Mouse (Mus musculus) embryonic facial prominence, embryonic 10.5 days (tissue): ENCODE data around the gene Glod4. TPM values are rescaled to one million over a fixed set of nuclear protein-coding genes. Genes with fewer than 3 reads are reported as not detected.

ENCODE experiments used
- DNase-seq: peaks from one replicate; pipeline ENCODE4 v3.0.0-alpha.2; 2017; ENCODE audit warnings: low spot score
- H3K27ac ChIP-seq: fragments of 300-500 bp; sonication (generic); replicated peaks from 2 replicates; pipeline ENCODE4 v1.5.1; 2016; ENCODE audit warnings: mild to moderate bottlenecking
- H3K27me3 ChIP-seq: fragments of 300-500 bp; sonication (generic); replicated peaks from 2 replicates; pipeline ENCODE4 v1.6.1; 2016; ENCODE audit warnings: low read depth, mild to moderate bottlenecking; ENCODE audit not compliant: poor library complexity, severe bottlenecking
- H3K36me3 ChIP-seq: fragments of 300-500 bp; sonication (generic); replicated peaks from 2 replicates; pipeline ENCODE4 v1.6.1; 2016; ENCODE audit warnings: mild to moderate bottlenecking, moderate library complexity
- H3K4me1 ChIP-seq: fragments of 300-500 bp; sonication (generic); 2 replicates; pipeline ENCODE4 v1.6.1; 2016
- H3K4me3 ChIP-seq: fragments of 300-500 bp; sonication (generic); 2 replicates; pipeline ENCODE4 v1.5.1; 2016; ENCODE audit warnings: mild to moderate bottlenecking, moderate library complexity
- H3K9me3 ChIP-seq: fragments of 300-500 bp; sonication (generic); 2 replicates; pipeline ENCODE4 v1.6.1; 2016; ENCODE audit warnings: mild to moderate bottlenecking
- WGBS: fragments of 180-500 bp; shearing (Covaris S2); methylation state at CpG from one replicate; pipeline ENCODE4 v1.1.7; 2016; 5-methylcytosine and 5-hydroxymethylcytosine counted together
- polyA plus RNA-seq: library from polyadenylated mRNA; unstranded; fragments of >200 nt; fragmentation: Nextera tagmentation; extraction: Ambion mirVana; gene quantifications from 2 replicates; pipeline ENCODE4 v1.2.1, GENCODE M21; 2016

Glod4 gene
- polyA plus RNA-seq, 1 experiment from 2014 or later, result 142 TPM

GRCm38 (mm10) chr11:76278960-76279852 is 35.7 kb upstream of the Glod4 start:
- Histone ChIP-seq H3K27me3 (no peaks in the 10 kb centered on the region), H3K36me3 (peaks cover 27% of the 10 kb centered on the region), H3K9me3 (no peaks in the 10 kb centered on the region; the same call in 1 of the 2 replicates), H3K4me3 (no peak overlapping the region), H3K4me1 (peaks cover 30% of the 10 kb centered on the region), H3K27ac (peak overlapping the region; percentile 67)
- no peak for DNase-seq
- WGBS, result 63% methylated on average over 14 of the region's 14 CpGs

GRCm38 (mm10) chr11:76272440-76272839 is 28.9 kb upstream of the Glod4 start:
- Histone ChIP-seq H3K4me3 (no peak overlapping the region), H3K27me3 (no peaks in the 10 kb centered on the region), H3K4me1 (peaks cover 17% of the 10 kb centered on the region), H3K27ac (no peak overlapping the region), H3K36me3 (peaks cover 59% of the 10 kb centered on the region), H3K9me3 (no peaks in the 10 kb centered on the region)
- DNase-seq, result no peak
- 88% methylated on average over 4 of the region's 4 CpGs for WGBS

GRCm38 (mm10) chr11:76268521-76269065 is 25.1 kb upstream of the Glod4 start:
- peaks cover 46% of the 10 kb centered on the region for H3K36me3 ChIP-seq
- no peak for DNase-seq
- no peak overlapping the region for H3K4me3 ChIP-seq
- 61% methylated on average over 6 of the region's 6 CpGs for WGBS
- H3K27ac ChIP-seq, result peak overlapping the region; percentile 79
- peaks cover 45% of the 10 kb centered on the region for H3K4me1 ChIP-seq
- H3K9me3 ChIP-seq, result no peaks in the 10 kb centered on the region
- no peaks in the 10 kb centered on the region; the same call in 1 of the 2 replicates for H3K27me3 ChIP-seq

- 34% methylated on average over 5 of the region's 5 CpGs for WGBS
- no peaks in the 10 kb centered on the region for H3K9me3 ChIP-seq
- peak overlapping the region; percentile 79 for H3K27ac ChIP-seq
- H3K4me3 ChIP-seq, result no peak overlapping the region
- H3K4me1 ChIP-seq, result peaks cover 50% of the 10 kb centered on the region
- H3K36me3 ChIP-seq, result peaks cover 41% of the 10 kb centered on the region
- DNase-seq, result no peak
- peaks cover 3% of the 10 kb centered on the region for H3K27me3 ChIP-seq
Observed at GRCm38 (mm10) chr11:76268001-76268459, 24.5 kb upstream of the Glod4 start.

- WGBS, result 46% methylated on average over 7 of the region's 7 CpGs
- no peak overlapping the region for H3K4me3 ChIP-seq
- no peaks in the 10 kb centered on the region for H3K9me3 ChIP-seq
- no peak for DNase-seq
- peaks cover 3% of the 10 kb centered on the region for H3K27me3 ChIP-seq
- H3K36me3 ChIP-seq, result peaks cover 36% of the 10 kb centered on the region
- H3K27ac ChIP-seq, result peak overlapping the region; percentile 79
- H3K4me1 ChIP-seq, result peaks cover 55% of the 10 kb centered on the region
Observed at GRCm38 (mm10) chr11:76267550-76267949, 24.0 kb upstream of the Glod4 start.

GRCm38 (mm10) chr11:76262611-76263351 is 19.3 kb upstream of the Glod4 start:
- Histone ChIP-seq H3K27me3 (peaks cover 3% of the 10 kb centered on the region), H3K4me1 (peaks cover 92% of the 10 kb centered on the region), H3K4me3 (peak overlapping the region; percentile 24; the same call in 1 of the 2 replicates), H3K36me3 (peaks cover 40% of the 10 kb centered on the region), H3K27ac (peak overlapping the region; percentile 81), H3K9me3 (no peaks in the 10 kb centered on the region)
- DNase-seq, result peak; percentile 62
- 9% methylated on average over 19 of the region's 19 CpGs for WGBS

GRCm38 (mm10) chr11:76261224-76261623 is 17.7 kb upstream of the Glod4 start:
- DNase-seq, result no peak
- H3K4me1 ChIP-seq, result peaks cover 91% of the 10 kb centered on the region

GRCm38 (mm10) chr11:76260208-76261050 is 16.9 kb upstream of the Glod4 start:
- peaks cover 45% of the 10 kb centered on the region for H3K36me3 ChIP-seq
- no peak overlapping the region for H3K4me3 ChIP-seq
- no peaks in the 10 kb centered on the region for H3K9me3 ChIP-seq
- H3K4me1 ChIP-seq, result peaks cover 93% of the 10 kb centered on the region
- no peak for DNase-seq
- WGBS, result 56% methylated on average over 10 of the region's 10 CpGs
- peak overlapping the region; percentile 58 for H3K27ac ChIP-seq
- H3K27me3 ChIP-seq, result peaks cover 3% of the 10 kb centered on the region; the same call in 1 of the 2 replicates

More at GRCm38 (mm10) chr11:76261224-76261623, 17.7 kb upstream of the Glod4 start:
- peak overlapping the region; percentile 58; the same call in 1 of the 2 replicates for H3K27ac ChIP-seq
- H3K4me3 ChIP-seq, result no peak overlapping the region
- H3K36me3 ChIP-seq, result peaks cover 45% of the 10 kb centered on the region
- 75% methylated on average over 12 of the region's 12 CpGs for WGBS
- H3K9me3 ChIP-seq, result no peaks in the 10 kb centered on the region
- H3K27me3 ChIP-seq, result peaks cover 3% of the 10 kb centered on the region

- no peaks in the 10 kb centered on the region for H3K9me3 ChIP-seq
- DNase-seq, result no peak
- H3K27me3 ChIP-seq, result peaks cover 2% of the 10 kb centered on the region; the same call in 1 of the 2 replicates
- H3K36me3 ChIP-seq, result peaks cover 36% of the 10 kb centered on the region
- WGBS, result 82% methylated on average over 6 of the region's 6 CpGs
- no peak overlapping the region for H3K27ac ChIP-seq
- H3K4me3 ChIP-seq, result no peak overlapping the region
- peaks cover 93% of the 10 kb centered on the region for H3K4me1 ChIP-seq
Observed at GRCm38 (mm10) chr11:76258511-76258910, 15.0 kb upstream of the Glod4 start.

GRCm38 (mm10) chr11:76257386-76257785 is 13.9 kb upstream of the Glod4 start:
- Histone ChIP-seq H3K27ac (0 out of 2 replicates have a peak overlapping the region, but pooled peaks have one; percentile 8), H3K27me3 (no peaks in the 10 kb centered on the region), H3K9me3 (no peaks in the 10 kb centered on the region), H3K4me3 (no peak overlapping the region), H3K4me1 (peaks cover 84% of the 10 kb centered on the region), H3K36me3 (peaks cover 36% of the 10 kb centered on the region)
- 78% methylated on average over 4 of the region's 4 CpGs for WGBS
- DNase-seq, result no peak

GRCm38 (mm10) chr11:76256129-76256528 is 12.6 kb upstream of the Glod4 start:
- Histone ChIP-seq H3K9me3 (no peaks in the 10 kb centered on the region), H3K4me3 (no peak overlapping the region), H3K27me3 (no peaks in the 10 kb centered on the region), H3K36me3 (peaks cover 35% of the 10 kb centered on the region), H3K4me1 (peaks cover 72% of the 10 kb centered on the region), H3K27ac (peak overlapping the region; percentile 62)
- WGBS, result 28% methylated on average over 5 of the region's 5 CpGs
- DNase-seq, result peak; percentile 70
